ENCODE assay signal across 8 mouse cellular contexts in the genomic region with DNA sequence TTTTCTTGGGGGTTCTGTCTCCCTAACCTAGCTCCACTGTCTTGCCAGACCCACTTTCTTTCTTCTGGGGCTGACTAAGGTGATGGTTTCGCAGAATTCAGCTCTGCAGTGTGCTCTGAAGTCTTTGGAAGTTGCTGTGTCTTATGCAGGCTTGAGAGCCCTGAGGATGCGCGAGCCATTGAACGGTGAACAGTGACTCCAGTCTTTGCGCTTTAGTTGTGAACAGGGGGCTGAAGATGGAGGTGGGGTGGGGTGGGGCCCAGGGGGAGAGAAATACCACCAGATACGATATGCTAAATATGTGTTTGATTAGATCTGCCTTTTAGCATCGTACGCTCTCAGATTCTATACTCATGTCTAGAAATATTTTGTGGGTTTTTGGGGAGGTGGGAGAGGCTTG. TPM values are rescaled to one million over a fixed set of nuclear protein-coding genes. Genes with fewer than 3 reads are reported as not detected.
DNase-seq lines count a peak whose midpoint lies in the region; ATAC-seq lines count a peak whose summit lies in the region.

No protein-coding gene starts in this region.

- WGBS in lung, embryonic 16.5 days, result 78% methylated on average over 8 of the region's 8 CpGs
- 87% methylated on average over 8 of the region's 8 CpGs for WGBS in forebrain, embryonic 14.5 days
- WGBS in limb, embryonic 13.5 days, result 76% methylated on average over 8 of the region's 8 CpGs
- WGBS in stomach, embryonic 14.5 days, result 77% methylated on average over 8 of the region's 8 CpGs

- ATAC-seq in lung, embryonic 16.5 days (ENCODE audit: low read depth), result no peak
- no peak for ATAC-seq in forebrain, embryonic 14.5 days
- ATAC-seq in limb, embryonic 13.5 days (ENCODE audit: low FRiP score, low read depth), result no peak
- ATAC-seq in stomach, embryonic 14.5 days (ENCODE audit: insufficient number of reproducible peaks, insufficient read depth, low FRiP score, low read depth), result no peak

- peak overlapping the region; percentile 16; the same call in 1 of the 2 replicates for H3K9ac ChIP-seq in lung, embryonic 16.5 days (ENCODE audit: low read length)
- peak overlapping the region; percentile 1; the same call in 1 of the 2 replicates for H3K9ac ChIP-seq in forebrain, embryonic 14.5 days (ENCODE audit: low read length)
- H3K9ac ChIP-seq in limb, embryonic 13.5 days, result peak overlapping the region; percentile 56; the same call in 1 of the 2 replicates
- H3K9ac ChIP-seq in stomach, embryonic 14.5 days (replicated peaks; ENCODE audit: low read depth, low read length), result no peak overlapping the region

- no peak for DNase-seq in lung, postnatal 36 days
- DNase-seq in forebrain, embryonic 14.5 days (ENCODE audit: low spot score), result no peak
- no peak for DNase-seq in layer of hippocampus, adult 18-20 months (ENCODE audit: low spot score in 2 of 2)
- no peak for DNase-seq in embryo, embryonic 10 days (ENCODE audit: low spot score)
- no peak for DNase-seq in layer of hippocampus, postnatal 36 days

- H3K36me3 ChIP-seq in lung, embryonic 16.5 days (ENCODE audit: control insufficient read depth, insufficient read depth, low read length), result no peaks in the 10 kb centered on the region; the same call in 1 of the 2 replicates
- 0 out of 2 replicates have a peak, but pooled peaks cover 2% of the 10 kb centered on the region for H3K36me3 ChIP-seq in forebrain, embryonic 14.5 days (ENCODE audit: control insufficient read depth, insufficient read depth, low read length)
- H3K36me3 ChIP-seq in limb, embryonic 13.5 days, result peaks cover 13% of the 10 kb centered on the region
- H3K36me3 ChIP-seq in stomach, embryonic 14.5 days (ENCODE audit: control insufficient read depth, insufficient read depth, low read length), result peaks cover 2% of the 10 kb centered on the region; the same call in 1 of the 2 replicates

- H3K4me1 ChIP-seq in lung, embryonic 16.5 days (replicated peaks; ENCODE audit: control insufficient read depth, insufficient read depth, low read length), result peaks cover 36% of the 10 kb centered on the region
- H3K4me1 ChIP-seq in forebrain, embryonic 14.5 days (ENCODE audit: control insufficient read depth, insufficient read depth, low read length), result peaks cover 12% of the 10 kb centered on the region; the same call in 1 of the 2 replicates
- peaks cover 58% of the 10 kb centered on the region for H3K4me1 ChIP-seq in limb, embryonic 13.5 days
- peaks cover 20% of the 10 kb centered on the region; the same call in 1 of the 2 replicates for H3K4me1 ChIP-seq in stomach, embryonic 14.5 days (ENCODE audit: control insufficient read depth, insufficient read depth, low read length)

- no peaks in the 10 kb centered on the region for H3K9me3 ChIP-seq in lung, embryonic 16.5 days (ENCODE audit: control insufficient read depth, low read length)
- H3K9me3 ChIP-seq in forebrain, embryonic 14.5 days (replicated peaks; ENCODE audit: control insufficient read depth, low read length), result no peaks in the 10 kb centered on the region
- no peaks in the 10 kb centered on the region for H3K9me3 ChIP-seq in limb, embryonic 13.5 days
- no peaks in the 10 kb centered on the region for H3K9me3 ChIP-seq in stomach, embryonic 14.5 days (ENCODE audit: control insufficient read depth, low read depth, low read length)

- H3K27ac ChIP-seq in lung, embryonic 16.5 days (ENCODE audit: low read length), result peak overlapping the region; percentile 56
- H3K27ac ChIP-seq in forebrain, embryonic 14.5 days (ENCODE audit: low read depth, low read length), result no peak overlapping the region
- peak overlapping the region; percentile 84 for H3K27ac ChIP-seq in limb, embryonic 13.5 days
- peak overlapping the region; percentile 90 for H3K27ac ChIP-seq in stomach, embryonic 14.5 days (ENCODE audit: low read length)

- no peaks in the 10 kb centered on the region for H3K27me3 ChIP-seq in lung, embryonic 16.5 days (ENCODE audit: control insufficient read depth, insufficient read depth, low read depth, low read length)
- H3K27me3 ChIP-seq in forebrain, embryonic 14.5 days (replicated peaks; ENCODE audit: control insufficient read depth, insufficient read depth, low read length), result no peaks in the 10 kb centered on the region
- H3K27me3 ChIP-seq in limb, embryonic 13.5 days, result no peaks in the 10 kb centered on the region
- no peaks in the 10 kb centered on the region for H3K27me3 ChIP-seq in stomach, embryonic 14.5 days (ENCODE audit: control insufficient read depth, insufficient read depth, low read length)

- peak overlapping the region; percentile 83 for H3K4me2 ChIP-seq in lung, embryonic 16.5 days (ENCODE audit: low read depth, low read length)
- peak overlapping the region; percentile 72 for H3K4me2 ChIP-seq in forebrain, embryonic 14.5 days (ENCODE audit: low read length)
- peak overlapping the region; percentile 91 for H3K4me2 ChIP-seq in limb, embryonic 13.5 days (replicated peaks)
- peak overlapping the region; percentile 87 for H3K4me2 ChIP-seq in stomach, embryonic 14.5 days (replicated peaks; ENCODE audit: low read depth, low read length)

- H3K4me3 ChIP-seq in lung, embryonic 16.5 days (ENCODE audit: low read length), result peak overlapping the region; percentile 82
- H3K4me3 ChIP-seq in forebrain, embryonic 14.5 days (ENCODE audit: low read depth, low read length), result no peak overlapping the region; the same call in 1 of the 2 replicates
- H3K4me3 ChIP-seq in limb, embryonic 13.5 days, result peak overlapping the region; percentile 79
- peak overlapping the region; percentile 65 for H3K4me3 ChIP-seq in stomach, embryonic 14.5 days (ENCODE audit: low read depth, low read length)

RNA-seq across cellular contexts. Expression of a gene that starts 2.2 kb away (rescaled TPM):
- 10.3 and 11.2 TPM in 2 replicates for polyA plus RNA-seq in lung, embryonic 16.5 days (2015; fragmentation: Nextera tagmentation; extraction: Ambion mirVana)
- 5.2 and 6.2 TPM in 2 replicates for polyA plus RNA-seq in forebrain, embryonic 14.5 days (2014; fragmentation: Nextera tagmentation; extraction: Ambion mirVana)
- polyA plus RNA-seq in limb, embryonic 13.5 days (2015; fragmentation: Nextera tagmentation; extraction: Ambion mirVana), result 22.1 and 24.6 TPM in 2 replicates
- 22.1 and 24.3 TPM in 2 replicates for polyA plus RNA-seq in stomach, embryonic 14.5 days (2014; fragmentation: Nextera tagmentation; extraction: Ambion mirVana)
- 10 to 100 TPM; 39.0 to 48.0 TPM for total RNA-seq in layer of hippocampus, adult 18-20 months (2021)
- 10 to 100 TPM; 33.6 to 36.8 TPM for total RNA-seq in layer of hippocampus, postnatal 36 days (2021)

RNA-seq across cellular contexts. Expression of a gene that starts 17.4 kb away (rescaled TPM):
- polyA plus RNA-seq in lung, embryonic 16.5 days (2015; fragmentation: Nextera tagmentation; extraction: Ambion mirVana), result not detected in 2 replicates
- not detected in 2 replicates for polyA plus RNA-seq in forebrain, embryonic 14.5 days (2014; fragmentation: Nextera tagmentation; extraction: Ambion mirVana)
- not detected in 2 replicates for polyA plus RNA-seq in limb, embryonic 13.5 days (2015; fragmentation: Nextera tagmentation; extraction: Ambion mirVana)
- polyA plus RNA-seq in stomach, embryonic 14.5 days (2014; fragmentation: Nextera tagmentation; extraction: Ambion mirVana), result not detected in 2 replicates
- not detected for total RNA-seq in layer of hippocampus, adult 18-20 months (2021)
- not detected for total RNA-seq in layer of hippocampus, postnatal 36 days (2021)

RNA-seq across cellular contexts. Expression of a gene that starts 48.0 kb away (rescaled TPM):
- not detected in 2 replicates for polyA plus RNA-seq in lung, embryonic 16.5 days (2015; fragmentation: Nextera tagmentation; extraction: Ambion mirVana)
- polyA plus RNA-seq in forebrain, embryonic 14.5 days (2014; fragmentation: Nextera tagmentation; extraction: Ambion mirVana), result not detected in 2 replicates
- polyA plus RNA-seq in limb, embryonic 13.5 days (2015; fragmentation: Nextera tagmentation; extraction: Ambion mirVana), result not detected in 2 replicates
- not detected in 2 replicates for polyA plus RNA-seq in stomach, embryonic 14.5 days (2014; fragmentation: Nextera tagmentation; extraction: Ambion mirVana)
- not detected for total RNA-seq in layer of hippocampus, adult 18-20 months (2021)
- not detected for total RNA-seq in layer of hippocampus, postnatal 36 days (2021)
